Mouse (Mus musculus) layer of hippocampus, adult 2 months (tissue): ENCODE data around the gene Pla2g12b. TPM values are rescaled to one million over a fixed set of nuclear protein-coding genes. Genes with fewer than 3 reads are reported as not detected.

ENCODE experiments used
- DNase-seq, 2 experiments: peaks; one replicate each; pipeline ENCODE4 v3.0.0; 2022; ENCODE audit warnings: low spot score in 2 of 2
- H3K27ac ChIP-seq: fragments of 200-600 bp; 2 replicates; pipeline ENCODE4 v1.8.1; 2022
- H3K4me3 ChIP-seq: fragments of 200-600 bp; 2 replicates; pipeline ENCODE4 v1.8.1; 2022; ENCODE audit warnings: mild to moderate bottlenecking
- CTCF ChIP-seq: fragments of 200-600 bp; conservative IDR thresholded peaks from 2 replicates; pipeline ENCODE4 v1.8.1; 2022; ENCODE audit warnings: antibody characterized with exemption, mild to moderate bottlenecking, moderate library complexity
- total RNA-seq, 2 experiments: library from RNA; stranded (reverse); gene quantifications; 2 replicates each; pipeline ENCODE4 v1.2.3; 2021

Pla2g12b gene
- total RNA-seq, 2 experiments from 2014 or later = not detected

DNA sequence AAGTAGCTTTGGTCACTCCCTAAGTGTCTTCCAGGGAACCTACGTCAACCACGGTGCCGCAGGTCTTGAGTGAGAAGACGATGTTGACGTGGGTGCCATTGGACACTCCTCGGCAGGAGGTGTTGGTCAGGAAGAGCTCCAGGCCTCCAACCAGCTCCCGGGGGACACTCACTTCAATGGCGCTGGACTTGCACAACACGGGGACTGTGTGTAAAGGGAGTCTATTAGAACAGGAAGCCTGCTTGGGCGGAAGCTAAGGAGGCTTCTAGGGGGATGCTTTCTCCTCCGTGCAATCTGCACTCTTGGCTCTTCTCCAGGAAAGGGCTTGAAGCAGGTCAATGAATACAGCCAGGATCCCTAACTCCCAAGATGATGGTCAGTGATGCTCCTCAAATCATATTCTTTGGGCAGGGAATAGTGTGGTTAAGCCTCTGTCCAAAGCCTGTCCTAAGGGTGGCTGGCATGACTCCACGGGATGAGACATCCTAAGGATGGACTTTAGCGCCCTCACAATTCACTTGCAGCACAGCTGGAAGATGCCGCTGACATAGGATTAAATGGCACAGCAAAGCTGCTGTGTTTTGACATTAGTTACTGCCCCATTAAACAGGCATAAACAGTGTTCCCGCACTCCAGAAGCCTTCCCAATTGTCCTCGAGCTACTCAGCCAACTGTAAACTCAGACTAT, 26.1 kb downstream of the Pla2g12b start:
- H3K4me3 ChIP-seq = no peak overlapping the region
- TF ChIP-seq CTCF = no peak
- no peak for DNase-seq
- H3K27ac ChIP-seq = no peak overlapping the region

DNA sequence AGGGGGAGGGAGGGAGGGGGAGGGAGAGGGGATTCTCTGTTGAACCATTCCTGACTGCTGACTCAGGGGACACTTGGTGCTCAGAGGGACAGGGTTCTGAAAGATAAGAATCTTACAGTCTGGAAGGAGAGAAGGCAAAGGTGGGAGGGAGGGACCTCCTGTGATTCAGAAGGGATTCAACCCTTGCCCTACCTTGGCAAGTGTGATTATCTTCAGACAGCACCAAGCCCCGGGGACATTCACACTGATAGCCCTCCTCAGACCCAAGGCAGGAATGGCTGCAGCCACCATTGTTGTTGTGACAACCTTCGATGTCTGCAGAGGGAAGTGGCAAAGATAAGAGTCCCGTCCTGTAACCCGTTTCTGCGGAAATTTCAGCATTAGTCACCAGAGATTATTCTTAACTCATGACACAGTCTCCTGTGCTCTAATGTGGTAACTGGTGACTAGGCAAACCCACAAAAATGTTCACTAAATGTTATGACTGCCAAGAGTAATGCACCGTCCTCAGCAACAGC, 27.3 kb downstream of the Pla2g12b start:
- DNase-seq = no peak
- no peak for TF ChIP-seq CTCF
- Histone ChIP-seq H3K27ac (peak overlapping the region; percentile 62; the same call in 1 of the 2 replicates), H3K4me3 (no peak overlapping the region)

DNA sequence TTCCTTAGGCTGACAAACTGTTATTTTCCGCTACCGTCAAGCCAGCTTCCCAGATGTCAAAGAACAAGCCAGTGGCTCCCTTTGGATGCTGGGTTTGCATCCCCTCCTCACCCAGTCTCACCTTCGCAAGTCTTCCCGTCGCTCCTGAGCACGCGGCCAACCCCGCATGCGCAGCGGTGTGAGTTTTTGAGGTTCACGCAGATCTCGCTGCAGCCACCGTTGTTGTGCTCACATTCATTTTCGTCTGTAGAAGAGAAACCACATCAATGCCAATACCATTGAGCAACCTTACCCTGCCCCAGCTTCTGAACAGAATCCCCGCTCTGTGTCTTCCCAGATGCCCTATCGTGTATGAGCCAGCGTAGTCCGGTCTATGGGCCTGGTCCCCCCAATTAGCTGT, 32.3 kb downstream of the Pla2g12b start:
- no peak overlapping the region for H3K4me3 ChIP-seq
- no peak overlapping the region for H3K27ac ChIP-seq
- TF ChIP-seq CTCF = no peak
- DNase-seq = no peak

DNA sequence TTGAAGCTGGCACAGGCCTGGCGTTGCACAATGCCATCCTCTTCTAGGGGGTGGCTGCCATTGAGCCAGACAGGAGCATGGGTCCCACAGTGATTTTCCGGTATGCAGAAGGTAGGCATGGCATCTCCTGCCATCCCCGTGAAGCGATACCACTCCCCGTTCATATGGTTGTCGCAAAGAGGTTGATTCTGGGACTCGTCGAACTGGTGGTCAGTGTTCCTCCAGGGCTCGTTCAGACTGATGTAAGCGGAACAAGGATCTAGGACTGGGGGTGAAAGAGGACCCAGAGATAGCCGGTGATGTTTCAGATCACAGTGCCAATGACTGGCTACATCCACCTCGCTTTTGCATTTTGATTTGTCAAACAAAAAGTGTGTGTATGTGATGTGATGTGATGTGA, 35.2 kb downstream of the Pla2g12b start:
- Histone ChIP-seq H3K27ac (no peak overlapping the region), H3K4me3 (no peak overlapping the region)
- no peak for DNase-seq
- TF ChIP-seq CTCF = no peak

DNA sequence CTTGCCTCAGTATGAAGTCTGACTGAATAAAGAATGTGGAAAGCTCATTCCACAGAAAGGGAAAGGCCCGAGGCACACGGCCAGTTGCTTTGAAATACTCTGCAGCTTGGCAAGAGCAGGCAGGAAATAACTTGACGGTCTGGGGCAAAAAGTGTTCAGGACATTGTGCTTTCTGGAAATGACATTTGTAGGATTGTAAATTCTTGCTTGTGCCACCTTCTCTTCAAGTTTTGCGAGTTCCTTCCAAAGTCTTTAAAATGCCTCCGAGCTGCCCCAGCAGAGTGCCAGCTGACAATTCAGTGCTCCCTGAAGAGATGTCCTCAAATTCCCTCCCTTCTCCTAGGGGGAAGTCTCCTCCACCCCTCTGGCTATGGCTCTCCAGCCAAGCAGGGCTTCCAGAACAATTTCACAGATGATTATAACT, 36.1 kb downstream of the Pla2g12b start:
- Histone ChIP-seq H3K27ac (no peak overlapping the region), H3K4me3 (no peak overlapping the region)
- no peak for DNase-seq
- no peak for TF ChIP-seq CTCF

- TF ChIP-seq CTCF = no peak
- no peak overlapping the region for H3K27ac ChIP-seq
- no peak overlapping the region for H3K4me3 ChIP-seq
- DNase-seq = no peak
Observed at GRCm38 (mm10) chr10:59440177-59440576, 36.7 kb downstream of the Pla2g12b start.

DNA sequence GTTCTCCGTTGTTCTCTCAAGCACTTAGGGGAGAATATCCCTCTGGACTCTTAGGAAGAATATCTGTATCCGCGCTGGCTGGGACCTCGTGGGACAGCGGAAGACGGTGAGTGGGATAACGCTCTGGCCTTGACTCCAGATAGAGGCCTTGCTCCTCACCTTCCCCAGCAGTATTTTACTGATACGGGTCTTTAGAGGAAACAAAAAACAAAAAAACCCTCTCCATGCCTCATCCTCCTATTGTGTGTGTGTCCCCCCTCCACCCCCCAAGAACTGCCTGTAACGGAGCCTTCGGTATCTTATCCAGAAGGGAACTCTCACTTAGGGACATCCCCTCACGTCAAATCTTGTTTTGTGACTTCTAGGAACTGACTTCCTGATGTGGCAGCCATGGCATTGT, 38.3 kb downstream of the Pla2g12b start, which contains the start of gene Oit3:
Gene Oit3 (minus strand): TSS at position 44 of the 400 bp plus-strand sequence.
- DNase-seq = no peak
- no peak for TF ChIP-seq CTCF
- Histone ChIP-seq H3K27ac (no peak within 1 kb of the TSS), H3K4me3 (no peak within 1 kb of the TSS)

DNA sequence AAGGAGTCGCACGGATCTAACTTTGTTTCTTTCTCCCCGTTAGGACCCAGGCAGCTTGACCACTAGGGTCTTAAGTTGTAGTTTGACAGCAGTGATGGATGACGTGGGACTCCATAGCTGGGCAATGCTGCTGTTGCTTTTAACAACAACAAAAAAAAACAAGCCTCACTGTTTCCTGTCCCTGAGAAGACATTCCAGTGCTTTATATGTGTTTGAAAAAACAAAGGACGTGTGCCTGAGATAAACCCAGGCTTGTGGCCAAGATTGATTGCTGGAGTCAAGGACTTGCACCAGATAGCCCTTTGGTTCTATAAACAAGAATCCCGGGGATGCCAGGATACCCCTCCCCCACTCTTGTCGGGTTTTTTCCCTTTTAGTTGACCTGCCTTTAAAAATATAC, 39.8 kb downstream of the Pla2g12b start:
- Histone ChIP-seq H3K4me3 (no peak overlapping the region), H3K27ac (no peak overlapping the region)
- no peak for TF ChIP-seq CTCF
- DNase-seq = no peak

GRCm38 (mm10) chr10:59444106-59444505, 40.6 kb downstream of the Pla2g12b start:
- TF ChIP-seq CTCF = no peak
- no peak for DNase-seq
- H3K4me3 ChIP-seq = no peak overlapping the region
- no peak overlapping the region for H3K27ac ChIP-seq

- Histone ChIP-seq H3K4me3 (no peak overlapping the region), H3K27ac (no peak overlapping the region)
- TF ChIP-seq CTCF = no peak
- no peak for DNase-seq
Observed at GRCm38 (mm10) chr10:59444635-59445034, 41.2 kb downstream of the Pla2g12b start.

- H3K4me3 ChIP-seq = no peak overlapping the region
- DNase-seq = no peak
- peak overlapping the region; percentile 46; the same call in 1 of the 2 replicates for H3K27ac ChIP-seq
- TF ChIP-seq CTCF = no peak
Observed at GRCm38 (mm10) chr10:59446911-59447437, 43.5 kb downstream of the Pla2g12b start.

- Histone ChIP-seq H3K4me3 (no peak overlapping the region), H3K27ac (peak overlapping the region; percentile 46; the same call in 1 of the 2 replicates)
- TF ChIP-seq CTCF = no peak
- no peak for DNase-seq
Observed at GRCm38 (mm10) chr10:59447546-59447945, 44.1 kb downstream of the Pla2g12b start.

DNA sequence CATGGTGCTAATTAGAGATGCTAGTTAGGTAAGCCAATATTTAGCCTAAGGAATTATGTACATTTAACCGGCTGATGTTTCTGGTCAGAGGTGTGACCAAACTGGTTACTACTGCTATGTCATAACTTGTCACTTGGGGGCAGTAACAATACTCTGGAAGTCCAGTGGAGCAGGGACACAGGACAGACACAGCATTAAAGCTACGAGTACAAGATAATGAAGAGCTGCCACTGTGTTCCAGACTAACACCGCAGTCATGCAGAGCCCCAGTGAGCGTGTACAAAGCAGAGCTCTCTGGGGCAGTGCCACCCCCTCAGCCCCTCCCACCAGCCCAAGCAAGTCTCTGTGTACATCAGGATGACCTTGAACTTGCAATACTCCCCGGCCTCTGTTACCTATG, 48.4 kb downstream of the Pla2g12b start:
- DNase-seq = no peak
- TF ChIP-seq CTCF = peak; percentile 67
- Histone ChIP-seq H3K4me3 (no peak overlapping the region), H3K27ac (no peak overlapping the region)

DNA sequence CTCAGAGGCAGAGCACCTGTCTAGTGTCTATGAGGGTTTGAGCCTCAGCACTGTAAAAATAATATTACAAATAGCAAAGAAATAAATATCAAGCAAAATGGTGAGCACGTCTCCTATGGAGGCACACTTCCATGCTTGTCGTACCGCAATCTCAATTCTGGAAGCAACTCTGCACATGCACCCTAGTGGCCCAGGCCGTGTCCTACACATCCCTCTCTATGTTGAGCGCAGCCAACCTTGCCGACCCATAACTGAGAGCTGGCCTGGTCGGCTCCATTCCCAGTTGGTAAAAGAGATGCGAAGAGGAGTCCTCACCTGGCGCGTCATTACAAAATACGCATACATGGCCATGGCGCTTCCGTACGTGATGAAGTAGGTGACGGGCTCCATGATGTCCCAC, 51.2 kb downstream of the Pla2g12b start:
- no peak overlapping the region for H3K4me3 ChIP-seq
- no peak overlapping the region for H3K27ac ChIP-seq
- TF ChIP-seq CTCF = peak; percentile 41
- DNase-seq = no peak
